Mouse (Mus musculus): ENCODE results near the gene Pla2g4e.

- TF ChIP-seq CTCF (IDR thresholded peaks at IDR 0.05; ENCODE audit: low read depth, low read length): no peak
- TF ChIP-seq POLR2A (IDR thresholded peaks at IDR 0.05; ENCODE audit: insufficient read depth, low read length): no peak
- TF ChIP-seq EP300 (IDR thresholded peaks at IDR 0.05; ENCODE audit: insufficient read depth, low read depth, low read length): no peak
Observed at GRCm38 (mm10) chr2:120150571-120150970, 94.6 kb downstream of the Pla2g4e start.

Data from ES-Bruce4 (cell line).